Mouse (Mus musculus) testis, postnatal 10 days (tissue): ENCODE data around the gene Afap1l2.

Source experiments
- DNase-seq: peaks from one replicate; pipeline ENCODE4 v3.0.0; 2021; ENCODE audit warnings: low spot score

Gene Afap1l2

DNA sequence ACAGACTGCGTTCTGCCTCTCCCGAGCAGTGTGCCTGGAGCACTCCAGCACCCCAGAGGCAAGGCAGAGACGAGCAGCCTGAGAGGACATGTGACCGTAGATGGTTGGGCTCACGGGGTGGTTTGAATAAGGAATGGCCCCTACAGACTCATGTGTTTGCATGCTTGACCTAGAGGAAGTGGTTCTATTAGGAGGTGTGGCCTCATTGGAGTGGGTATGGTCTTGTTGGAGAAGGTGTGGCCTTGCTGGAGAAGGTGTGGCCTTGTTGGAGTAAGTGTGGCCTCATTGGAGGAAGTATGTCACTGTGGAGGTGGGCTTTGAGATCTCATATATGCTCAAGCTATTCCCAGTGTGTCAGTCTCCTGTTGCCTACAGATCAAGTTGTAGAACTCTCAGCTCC lies 70.1 kb downstream of the Afap1l2 start:
- DNase-seq, result no peak

GRCm38 (mm10) chr19:56936253-56936652 lies 71.8 kb downstream of the Afap1l2 start:
- DNase-seq, result no peak

GRCm38 (mm10) chr19:56935777-56936176 lies 72.3 kb downstream of the Afap1l2 start:
- DNase-seq, result no peak

DNA sequence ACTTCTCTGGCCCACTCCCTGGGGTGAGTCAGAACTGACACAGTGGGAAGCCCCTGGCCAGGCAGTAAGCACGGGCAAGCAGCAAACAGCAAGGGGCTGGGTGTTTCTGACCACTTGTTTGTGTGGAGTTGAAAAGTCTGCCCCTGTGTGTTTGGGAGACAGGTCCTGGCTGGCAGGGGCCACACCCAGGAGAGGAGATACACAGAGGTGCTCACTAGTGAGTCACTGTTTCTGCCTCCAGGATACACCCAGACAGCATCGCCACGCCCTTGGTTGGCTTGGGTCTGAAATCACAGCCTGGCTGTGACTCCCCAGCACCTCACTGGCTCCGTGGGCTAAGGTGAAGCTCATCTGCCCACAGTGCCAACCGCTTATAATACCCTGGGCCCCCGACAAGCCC lies 72.9 kb downstream of the Afap1l2 start:
- DNase-seq, result no peak

GRCm38 (mm10) chr19:56933800-56934199 lies 74.2 kb downstream of the Afap1l2 start:
- DNase-seq, result no peak

DNA sequence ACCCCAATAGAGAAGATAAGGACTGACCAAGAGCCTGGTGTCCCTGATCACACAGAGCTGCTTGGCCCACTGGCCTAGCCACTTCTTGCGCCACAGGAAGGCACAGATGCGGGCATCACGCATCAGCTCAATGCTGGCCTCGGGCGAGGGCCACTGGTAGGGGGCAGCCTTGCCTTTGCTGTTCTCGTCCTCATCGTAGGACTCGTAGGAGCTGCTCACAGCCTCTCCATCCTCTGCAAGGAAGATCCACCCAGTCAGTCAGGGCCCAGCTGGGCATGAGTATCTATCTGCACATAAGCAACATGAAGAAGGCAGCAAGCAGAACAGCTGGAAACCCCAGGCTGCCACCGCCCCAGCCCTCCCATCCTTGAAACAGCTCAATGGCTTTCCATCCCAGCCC lies 78.0 kb downstream of the Afap1l2 start:
- peak; percentile 54 for DNase-seq

GRCm38 (mm10) chr19:56929392-56929791 lies 78.6 kb downstream of the Afap1l2 start:
- no peak for DNase-seq

DNA sequence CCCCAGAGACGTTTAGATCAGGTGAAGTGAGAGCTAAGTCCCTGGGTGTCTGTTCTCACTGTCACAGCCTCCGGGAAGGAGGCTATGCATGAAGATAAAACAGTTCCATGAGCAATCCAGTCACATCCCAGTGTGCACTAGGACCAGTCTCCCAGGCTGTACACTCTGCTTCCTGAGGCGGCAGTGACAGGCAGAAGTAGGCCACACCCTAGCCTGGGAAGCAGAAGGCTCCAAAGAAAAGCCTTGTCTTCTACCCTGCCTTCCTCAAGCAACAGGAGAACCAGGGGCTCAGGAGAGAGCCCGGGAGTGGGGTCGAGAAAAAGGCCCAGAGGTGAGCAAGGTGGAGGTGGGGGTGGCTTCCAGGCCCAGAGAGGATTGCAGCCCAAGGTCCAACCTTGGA lies 86.3 kb downstream of the Afap1l2 start:
- no peak for DNase-seq

- no peak for DNase-seq
These were observed 87.8 kb downstream of the Afap1l2 start for GRCm38 (mm10) chr19:56920232-56920631.

DNA sequence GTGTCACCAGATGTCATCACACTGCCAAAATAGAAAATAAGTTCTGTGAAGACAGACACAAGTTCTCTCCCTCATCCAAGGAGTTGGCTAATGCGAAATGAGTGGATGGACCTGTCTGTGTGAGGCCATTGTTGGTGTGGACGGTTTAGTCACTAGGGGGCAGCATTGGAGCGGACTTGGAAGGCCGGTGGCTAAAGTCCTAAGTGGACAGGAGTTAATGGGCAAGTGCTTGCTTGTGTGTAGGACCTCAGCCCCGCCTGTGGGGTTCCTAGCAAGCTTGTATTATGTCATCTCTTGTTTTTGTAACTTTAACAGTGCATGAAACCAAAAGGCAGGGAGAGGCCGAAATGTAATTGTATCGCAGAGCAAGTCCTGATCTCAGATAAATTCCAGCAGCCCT lies 88.4 kb downstream of the Afap1l2 start:
- peak; percentile 93 for DNase-seq

DNA sequence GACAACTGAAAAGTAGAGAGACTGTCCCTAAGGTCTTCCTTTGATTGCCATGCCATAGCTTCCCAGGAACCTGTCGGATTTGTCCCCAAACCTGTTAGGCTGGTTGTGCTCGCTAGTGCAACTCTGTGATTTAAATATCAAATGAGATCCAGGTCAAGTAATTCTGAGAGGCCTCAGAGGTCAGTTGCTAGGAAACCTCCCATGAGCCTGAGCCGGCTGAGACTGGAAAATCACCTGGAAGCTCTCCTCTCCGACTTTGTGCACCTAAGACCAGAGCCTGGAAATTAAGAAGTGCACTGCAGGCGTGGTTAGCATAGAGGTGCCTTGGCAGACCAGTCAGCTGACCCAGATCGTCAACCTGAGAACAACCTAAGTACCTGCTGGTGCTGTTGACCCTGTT lies 92.9 kb downstream of the Afap1l2 start:
- no peak for DNase-seq

GRCm38 (mm10) chr19:56914658-56915057 lies 93.4 kb downstream of the Afap1l2 start:
- no peak for DNase-seq

DNA sequence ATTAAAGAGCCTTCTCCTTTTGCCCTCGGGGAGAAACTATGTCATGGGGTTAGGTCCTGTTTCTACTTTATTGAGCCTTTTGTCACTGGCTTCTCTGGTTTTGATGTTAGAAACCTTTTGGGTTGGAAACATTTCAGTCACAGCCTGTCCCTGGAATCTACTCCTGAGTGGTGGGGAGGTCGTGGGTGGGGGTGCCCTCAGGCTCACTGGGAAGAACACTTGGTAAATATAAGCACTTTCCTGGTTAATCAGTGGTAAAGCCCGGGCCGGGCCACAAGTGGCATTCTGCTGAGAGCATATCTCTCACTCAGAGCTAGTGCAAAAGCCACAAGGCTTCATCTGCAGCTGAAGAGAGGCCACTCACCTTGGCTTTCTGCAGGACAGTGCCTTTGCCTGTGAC lies 94.3 kb downstream of the Afap1l2 start:
- DNase-seq, result no peak

- no peak for DNase-seq
These were observed 97.5 kb downstream of the Afap1l2 start for GRCm38 (mm10) chr19:56910561-56910960.

- DNase-seq, result peak; percentile 73
These were observed 99.4 kb downstream of the Afap1l2 start for GRCm38 (mm10) chr19:56908472-56909270.

GRCm38 (mm10) chr19:56907850-56908249 lies 100.2 kb downstream of the Afap1l2 start:
- DNase-seq, result no peak

GRCm38 (mm10) chr19:56905395-56905794 lies 102.6 kb downstream of the Afap1l2 start:
- DNase-seq, result no peak

GRCm38 (mm10) chr19:56904095-56904494 lies 103.9 kb downstream of the Afap1l2 start:
- no peak for DNase-seq

DNA sequence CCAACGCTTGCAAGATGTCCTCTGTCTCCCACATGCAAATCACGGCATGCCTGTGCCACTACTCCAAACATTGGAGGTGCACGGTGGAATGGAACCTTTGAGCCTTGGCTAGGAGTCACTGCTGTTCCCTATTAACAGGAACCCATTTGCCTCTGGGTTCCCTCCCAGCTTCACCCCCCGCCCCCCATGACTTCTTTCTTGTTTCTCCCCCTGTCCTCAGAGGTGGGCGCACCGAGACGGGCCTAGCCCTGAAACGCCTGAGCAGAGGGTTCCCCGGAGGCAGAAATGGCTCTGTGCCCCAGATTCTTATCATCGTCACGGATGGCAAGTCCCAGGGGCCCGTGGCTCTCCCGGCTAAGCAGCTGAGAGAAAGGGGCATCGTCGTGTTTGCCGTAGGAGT lies 110.4 kb downstream of the Afap1l2 start:
- no peak for DNase-seq

- DNase-seq, result no peak
These were observed 114.7 kb downstream of the Afap1l2 start for GRCm38 (mm10) chr19:56893326-56893725.

DNA sequence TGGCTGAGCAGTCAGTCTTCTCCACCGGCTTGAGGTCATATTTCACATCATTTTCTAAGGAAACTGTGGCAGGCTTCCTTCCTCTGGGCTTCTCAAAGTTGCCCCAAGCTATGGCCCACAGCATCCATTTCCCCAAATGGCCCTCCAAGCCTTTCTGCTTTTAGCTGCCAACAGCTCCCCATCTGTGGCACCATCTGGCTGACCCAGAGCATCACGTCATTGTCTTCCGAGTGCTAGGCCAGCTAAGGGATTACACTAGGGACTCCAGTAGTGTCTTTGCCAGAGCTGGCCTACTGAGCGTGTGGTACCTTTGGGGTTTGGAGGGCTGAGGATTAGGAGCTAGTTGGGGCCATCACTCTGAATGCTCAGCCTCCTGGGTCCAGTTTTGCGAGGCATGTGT lies 115.4 kb downstream of the Afap1l2 start:
- no peak for DNase-seq

GRCm38 (mm10) chr19:56891438-56891837 lies 116.6 kb downstream of the Afap1l2 start:
- no peak for DNase-seq

DNA sequence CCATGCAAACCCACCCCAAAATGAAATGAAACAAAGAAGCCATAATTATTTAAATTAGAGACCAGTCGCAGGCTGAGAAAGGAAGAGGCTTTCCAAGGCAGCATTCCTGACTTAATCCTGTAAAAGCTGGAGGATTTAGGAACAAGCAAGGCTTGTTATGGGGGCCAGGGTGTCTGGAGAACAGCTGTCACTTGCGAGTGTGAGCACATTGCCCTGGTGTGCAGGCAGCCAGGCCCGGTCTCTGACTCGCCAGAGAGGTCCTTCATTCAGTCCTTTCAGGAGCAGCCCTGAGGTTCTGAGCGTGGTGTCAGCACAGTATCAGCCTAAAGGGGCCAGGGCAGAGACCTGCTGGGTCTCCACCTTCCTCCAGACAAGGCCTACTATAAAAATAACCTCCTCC lies 119.4 kb downstream of the Afap1l2 start:
- DNase-seq, result no peak

GRCm38 (mm10) chr19:56887879-56888278 lies 120.1 kb downstream of the Afap1l2 start:
- DNase-seq, result no peak
